Mouse (Mus musculus): ENCODE results near the gene Olfr767. TPM values are rescaled to one million over a fixed set of nuclear protein-coding genes. Genes with fewer than 3 reads are reported as not detected.

Olfr767 gene
- polyA plus RNA-seq, 2 experiments, result not detected

- Histone ChIP-seq H3K9ac (ENCODE audit: low read depth, low read length, severe bottlenecking) (no peak within 1 kb of the TSS), H3K4me1 (ENCODE audit: control insufficient read depth, insufficient read depth, low read length) (no peaks in the 10 kb centered on the region), H3K4me2 (replicated peaks; ENCODE audit: low read depth, low read length, severe bottlenecking) (no peak within 1 kb of the TSS), H3K9me3 (ENCODE audit: control insufficient read depth, low read length) (no peaks in the 10 kb centered on the region), H3K27ac (replicated peaks; ENCODE audit: low read depth, low read length) (no peak within 1 kb of the TSS), H3K4me3 (replicated peaks; ENCODE audit: low read length) (no peak within 1 kb of the TSS), H3K27me3 (ENCODE audit: control insufficient read depth, insufficient read depth, low read length) (no peaks in the 10 kb centered on the region), H3K36me3 (ENCODE audit: control insufficient read depth, insufficient read depth, low read length) (no peaks in the 10 kb centered on the region)
- DNase-seq (ENCODE audit: low spot score), result no peak
- no peak for TF ChIP-seq POLR2A (IDR thresholded peaks at IDR 0.05; ENCODE audit: borderline replicate concordance, extremely low read depth, insufficient read depth, insufficient read length)
- WGBS, result 77% methylated on average over 3 of the region's 3 CpGs
- ATAC-seq (ENCODE audit: low FRiP score, low read depth), result no peak
These were observed 42.9 kb downstream of the Olfr767 start, which contains the start of gene Olfr764-ps1 for GRCm38 (mm10) chr10:129039796-129040195. Gene Olfr764-ps1 (minus strand): TSS chr10:129039896.

DNA sequence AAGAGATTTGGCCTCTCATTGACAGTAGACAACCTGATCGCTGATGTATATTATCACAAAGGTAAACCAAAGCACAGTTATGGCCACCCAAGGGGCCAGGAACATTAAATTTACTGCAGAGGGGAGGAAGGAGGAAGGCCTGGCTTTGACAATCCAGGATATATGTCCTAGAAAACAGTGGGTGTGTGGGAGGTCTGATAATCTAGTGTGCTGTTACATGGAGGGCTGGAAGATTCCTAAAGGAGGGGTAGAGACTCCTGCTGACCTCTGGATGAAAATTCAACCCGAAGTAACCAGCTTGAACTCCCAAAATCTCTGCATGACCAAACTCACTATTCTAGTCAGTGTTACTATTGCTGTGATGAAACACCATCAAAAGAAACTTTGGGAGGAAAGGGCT lies 54.4 kb downstream of the Olfr767 start:
- ATAC-seq (ENCODE audit: low FRiP score, low read depth) (no peak), DNase-seq (ENCODE audit: low spot score) (no peak)
- Histone ChIP-seq H3K9me3 (ENCODE audit: control insufficient read depth, low read length) (no peaks in the 10 kb centered on the region), H3K27ac (replicated peaks; ENCODE audit: low read depth, low read length) (no peak overlapping the region), H3K27me3 (ENCODE audit: control insufficient read depth, insufficient read depth, low read length) (no peaks in the 10 kb centered on the region), H3K36me3 (ENCODE audit: control insufficient read depth, insufficient read depth, low read length) (no peaks in the 10 kb centered on the region), H3K4me3 (replicated peaks; ENCODE audit: low read length) (no peak overlapping the region), H3K4me1 (ENCODE audit: control insufficient read depth, insufficient read depth, low read length) (no peaks in the 10 kb centered on the region), H3K4me2 (replicated peaks; ENCODE audit: low read depth, low read length, severe bottlenecking) (no peak overlapping the region), H3K9ac (ENCODE audit: low read depth, low read length, severe bottlenecking) (no peak overlapping the region)
- WGBS, result 73% methylated on average over 2 of the region's 2 CpGs
- TF ChIP-seq POLR2A (IDR thresholded peaks at IDR 0.05; ENCODE audit: borderline replicate concordance, extremely low read depth, insufficient read depth, insufficient read length), result no peak

GRCm38 (mm10) chr10:129026018-129026662 lies 56.6 kb downstream of the Olfr767 start:
- Histone ChIP-seq H3K4me2 (replicated peaks; ENCODE audit: low read depth, low read length, severe bottlenecking) (no peak overlapping the region), H3K4me3 (replicated peaks; ENCODE audit: low read length) (no peak overlapping the region), H3K4me1 (ENCODE audit: control insufficient read depth, insufficient read depth, low read length) (no peaks in the 10 kb centered on the region), H3K9me3 (ENCODE audit: control insufficient read depth, low read length) (no peaks in the 10 kb centered on the region; the same call in 1 of the 2 replicates), H3K36me3 (ENCODE audit: control insufficient read depth, insufficient read depth, low read length) (no peaks in the 10 kb centered on the region), H3K9ac (ENCODE audit: low read depth, low read length, severe bottlenecking) (no peak overlapping the region), H3K27ac (replicated peaks; ENCODE audit: low read depth, low read length) (no peak overlapping the region), H3K27me3 (ENCODE audit: control insufficient read depth, insufficient read depth, low read length) (no peaks in the 10 kb centered on the region)
- 57% methylated on average over 3 of the region's 3 CpGs for WGBS
- DNase-seq (ENCODE audit: low spot score) (peak; percentile 50), ATAC-seq (ENCODE audit: low FRiP score, low read depth) (no peak)
- TF ChIP-seq POLR2A (IDR thresholded peaks at IDR 0.05; ENCODE audit: borderline replicate concordance, extremely low read depth, insufficient read depth, insufficient read length), result no peak

Other genes starting within 250 kb of the Olfr767 start
- gene Gdf11, start 191.2 kb downstream of the Olfr767 start, polyA plus RNA-seq (2012; rRNA removed), result 10.8 and 11.8 TPM in 2 replicates
- 6.3 and 9.2 TPM in 2 replicates for gene Gdf11, start 191.2 kb downstream of the Olfr767 start, polyA plus RNA-seq (2014; fragmentation: Nextera tagmentation; extraction: Ambion mirVana)
- gene Cd63, start 181.9 kb downstream of the Olfr767 start, polyA plus RNA-seq (2012; rRNA removed), result 346 and 448 TPM in 2 replicates
- gene Cd63, start 181.9 kb downstream of the Olfr767 start, polyA plus RNA-seq (2014; fragmentation: Nextera tagmentation; extraction: Ambion mirVana), result 942 and 957 TPM in 2 replicates
- 17.9 and 23.2 TPM in 2 replicates for gene Rdh5, start 160.0 kb downstream of the Olfr767 start, polyA plus RNA-seq (2012; rRNA removed)
- gene Rdh5, start 160.0 kb downstream of the Olfr767 start, polyA plus RNA-seq (2014; fragmentation: Nextera tagmentation; extraction: Ambion mirVana), result 11.8 and 12.5 TPM in 2 replicates
- 211 and 285 TPM in 2 replicates for gene Bloc1s1, start 158.9 kb downstream of the Olfr767 start, polyA plus RNA-seq (2012; rRNA removed)
- 242 and 262 TPM in 2 replicates for gene Bloc1s1, start 158.9 kb downstream of the Olfr767 start, polyA plus RNA-seq (2014; fragmentation: Nextera tagmentation; extraction: Ambion mirVana)
- 22.3 and 24.1 TPM in 2 replicates for gene Itga7, start 149.1 kb downstream of the Olfr767 start, polyA plus RNA-seq (2012; rRNA removed)
- 7.0 and 11.5 TPM in 2 replicates for gene Itga7, start 149.1 kb downstream of the Olfr767 start, polyA plus RNA-seq (2014; fragmentation: Nextera tagmentation; extraction: Ambion mirVana)
- 0.24 and 0.38 TPM in 2 replicates for gene Mettl7b, start 121.9 kb downstream of the Olfr767 start, polyA plus RNA-seq (2012; rRNA removed)
- gene Mettl7b, start 121.9 kb downstream of the Olfr767 start, polyA plus RNA-seq (2014; fragmentation: Nextera tagmentation; extraction: Ambion mirVana), result 0.21 and 0.80 TPM in 2 replicates
- not detected in 2 replicates for gene Olfr9, start 93.5 kb downstream of the Olfr767 start, polyA plus RNA-seq (2012; rRNA removed)
- gene Olfr9, start 93.5 kb downstream of the Olfr767 start, polyA plus RNA-seq (2014; fragmentation: Nextera tagmentation; extraction: Ambion mirVana), result not detected in 2 replicates
- gene Olfr763, start 72.1 kb downstream of the Olfr767 start, polyA plus RNA-seq (2012; rRNA removed), result not detected in 2 replicates
- not detected in 2 replicates for gene Olfr763, start 72.1 kb downstream of the Olfr767 start, polyA plus RNA-seq (2014; fragmentation: Nextera tagmentation; extraction: Ambion mirVana)
- gene Olfr764-ps1, start 43.0 kb downstream of the Olfr767 start, polyA plus RNA-seq (2012; rRNA removed), result 0.01 TPM in 1 of 2 replicates, not detected in the other
- gene Olfr764-ps1, start 43.0 kb downstream of the Olfr767 start, polyA plus RNA-seq (2014; fragmentation: Nextera tagmentation; extraction: Ambion mirVana), result not detected in 2 replicates
- not detected in 2 replicates for gene Olfr765, start 32.9 kb downstream of the Olfr767 start, polyA plus RNA-seq (2012; rRNA removed)
- gene Olfr765, start 32.9 kb downstream of the Olfr767 start, polyA plus RNA-seq (2014; fragmentation: Nextera tagmentation; extraction: Ambion mirVana), result not detected in 2 replicates
- gene Olfr766-ps1, start 13.9 kb downstream of the Olfr767 start, polyA plus RNA-seq (2012; rRNA removed), result 0.03 TPM in 1 of 2 replicates, not detected in the other
- not detected in 2 replicates for gene Olfr766-ps1, start 13.9 kb downstream of the Olfr767 start, polyA plus RNA-seq (2014; fragmentation: Nextera tagmentation; extraction: Ambion mirVana)
- gene Olfr768, start 16.5 kb upstream of the Olfr767 start, polyA plus RNA-seq (2012; rRNA removed), result not detected in 2 replicates
- 0.04 TPM in 1 of 2 replicates, not detected in the other for gene Olfr768, start 16.5 kb upstream of the Olfr767 start, polyA plus RNA-seq (2014; fragmentation: Nextera tagmentation; extraction: Ambion mirVana)
- 0.01 TPM in 1 of 2 replicates, not detected in the other for gene Olfr769, start 35.0 kb upstream of the Olfr767 start, polyA plus RNA-seq (2012; rRNA removed)
- not detected in 2 replicates for gene Olfr769, start 35.0 kb upstream of the Olfr767 start, polyA plus RNA-seq (2014; fragmentation: Nextera tagmentation; extraction: Ambion mirVana)
- not detected in 2 replicates for gene Olfr770, start 56.1 kb upstream of the Olfr767 start, polyA plus RNA-seq (2012; rRNA removed)
- gene Olfr770, start 56.1 kb upstream of the Olfr767 start, polyA plus RNA-seq (2014; fragmentation: Nextera tagmentation; extraction: Ambion mirVana), result not detected in 2 replicates
- not detected in 2 replicates for gene Olfr771, start 81.8 kb upstream of the Olfr767 start, polyA plus RNA-seq (2012; rRNA removed)
- gene Olfr771, start 81.8 kb upstream of the Olfr767 start, polyA plus RNA-seq (2014; fragmentation: Nextera tagmentation; extraction: Ambion mirVana), result not detected in 2 replicates
- gene Olfr772, start 95.0 kb upstream of the Olfr767 start, polyA plus RNA-seq (2012; rRNA removed), result not detected in 2 replicates
- not detected in 2 replicates for gene Olfr772, start 95.0 kb upstream of the Olfr767 start, polyA plus RNA-seq (2014; fragmentation: Nextera tagmentation; extraction: Ambion mirVana)
- gene Olfr773, start 104.5 kb upstream of the Olfr767 start, polyA plus RNA-seq (2012; rRNA removed), result not detected in 2 replicates
- not detected in 2 replicates for gene Olfr773, start 104.5 kb upstream of the Olfr767 start, polyA plus RNA-seq (2014; fragmentation: Nextera tagmentation; extraction: Ambion mirVana)
- gene Olfr774, start 153.3 kb upstream of the Olfr767 start, polyA plus RNA-seq (2012; rRNA removed), result not detected in 2 replicates
- gene Olfr774, start 153.3 kb upstream of the Olfr767 start, polyA plus RNA-seq (2014; fragmentation: Nextera tagmentation; extraction: Ambion mirVana), result not detected in 2 replicates
- not detected in 2 replicates for gene Olfr775, start 165.5 kb upstream of the Olfr767 start, polyA plus RNA-seq (2012; rRNA removed)
- not detected in 2 replicates for gene Olfr775, start 165.5 kb upstream of the Olfr767 start, polyA plus RNA-seq (2014; fragmentation: Nextera tagmentation; extraction: Ambion mirVana)
- gene Olfr776, start 176.2 kb upstream of the Olfr767 start, polyA plus RNA-seq (2012; rRNA removed), result not detected in 2 replicates
- gene Olfr776, start 176.2 kb upstream of the Olfr767 start, polyA plus RNA-seq (2014; fragmentation: Nextera tagmentation; extraction: Ambion mirVana), result not detected in 2 replicates
- not detected in 2 replicates for gene Olfr777, start 188.6 kb upstream of the Olfr767 start, polyA plus RNA-seq (2012; rRNA removed)
- gene Olfr777, start 188.6 kb upstream of the Olfr767 start, polyA plus RNA-seq (2014; fragmentation: Nextera tagmentation; extraction: Ambion mirVana), result not detected in 2 replicates
- gene Olfr780, start 235.2 kb upstream of the Olfr767 start, polyA plus RNA-seq (2012; rRNA removed), result not detected in 2 replicates
- not detected in 2 replicates for gene Olfr780, start 235.2 kb upstream of the Olfr767 start, polyA plus RNA-seq (2014; fragmentation: Nextera tagmentation; extraction: Ambion mirVana)
- gene Olfr781, start 245.9 kb upstream of the Olfr767 start, polyA plus RNA-seq (2012; rRNA removed), result not detected in 2 replicates
- not detected in 2 replicates for gene Olfr781, start 245.9 kb upstream of the Olfr767 start, polyA plus RNA-seq (2014; fragmentation: Nextera tagmentation; extraction: Ambion mirVana)

Data from limb, embryonic 14.5 days (tissue).